Mouse (Mus musculus): ENCODE data around the gene Adipor1. TPM values are rescaled to one million over a fixed set of nuclear protein-coding genes. Genes with fewer than 3 reads are reported as not detected.

Gene Adipor1
- polyA plus RNA-seq, 1 experiment from 2014 or later: 94.4 TPM

DNA sequence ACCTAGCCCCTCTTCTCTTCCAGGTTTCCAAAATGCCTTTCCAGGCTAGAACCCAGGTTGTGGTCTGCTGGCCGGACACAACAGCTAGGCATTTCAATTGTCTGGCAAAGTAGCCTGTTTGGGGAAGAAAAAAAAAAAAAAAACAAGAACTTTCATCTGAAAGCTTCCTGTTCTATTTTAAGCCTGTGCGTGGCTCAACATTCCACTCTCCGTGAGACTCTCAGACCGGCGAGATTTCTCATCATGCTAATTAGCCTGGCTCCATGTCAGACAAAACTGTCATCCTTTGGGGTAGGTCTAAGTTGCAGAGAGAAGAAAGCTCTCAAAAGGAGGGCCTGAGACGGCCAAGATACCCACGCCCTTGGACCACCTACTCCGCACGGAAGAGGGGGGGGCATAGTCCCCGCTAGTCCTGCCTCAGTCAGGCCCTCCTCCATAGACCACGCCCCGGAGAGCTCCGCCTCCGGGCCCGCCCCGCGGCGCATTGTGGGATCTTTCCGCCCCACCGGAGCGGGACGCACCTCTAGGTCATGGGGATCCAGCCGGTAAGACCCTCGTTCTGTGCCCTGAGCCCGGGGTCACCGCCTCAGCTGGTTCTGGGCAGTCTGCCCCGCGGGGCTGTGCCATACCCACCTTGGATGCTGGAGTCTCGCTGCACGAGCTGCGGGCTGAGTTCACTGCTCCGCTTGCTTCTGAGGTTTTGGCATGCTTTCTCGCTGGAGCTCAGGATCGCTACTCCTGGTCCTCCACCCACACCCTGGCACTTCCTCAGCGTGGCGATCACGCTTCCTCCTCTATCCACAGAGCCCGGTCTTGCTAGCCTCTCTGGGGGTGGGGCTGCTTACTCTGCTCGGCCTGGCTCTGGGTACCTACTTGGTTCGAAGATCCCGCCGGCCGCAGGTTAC lies 9.4 kb upstream of the Adipor1 start, which contains the start of gene Cyb5r1:
Gene Cyb5r1 (plus strand): TSS at position 51 of the 905 bp plus-strand sequence.
- Histone ChIP-seq H3K9me3 (replicated peaks; ENCODE audit: low read length) (no peaks in the 10 kb centered on the region), H3K4me2 (ENCODE audit: low read length) (peak within 1 kb of the TSS; percentile 76), H3K9ac (ENCODE audit: low read depth, low read length) (peak within 1 kb of the TSS; percentile 59), H3K4me3 (replicated peaks; ENCODE audit: low read depth, low read length) (peak within 1 kb of the TSS; percentile 56), H3K4me1 (replicated peaks; ENCODE audit: insufficient read depth, low read length) (peaks cover 10% of the 10 kb centered on the region; the same call in 1 of the 2 replicates), H3K27ac (peak within 1 kb of the TSS; percentile 54), H3K36me3 (ENCODE audit: insufficient read depth, low read length) (0 out of 2 replicates have a peak, but pooled peaks cover 5% of the 10 kb centered on the region), H3K27me3 (ENCODE audit: insufficient read depth, low read length) (no peaks in the 10 kb centered on the region)
- ATAC-seq (replicated peaks; ENCODE audit: low FRiP score, low read depth): peak; percentile 94
- DNase-seq (ENCODE audit: low spot score): peak; percentile 89
- under 1% methylated on average over 43 of the region's 43 CpGs for WGBS
- TF ChIP-seq CTCF (IDR thresholded peaks at IDR 0.05; ENCODE audit: low read depth): no peak

DNA sequence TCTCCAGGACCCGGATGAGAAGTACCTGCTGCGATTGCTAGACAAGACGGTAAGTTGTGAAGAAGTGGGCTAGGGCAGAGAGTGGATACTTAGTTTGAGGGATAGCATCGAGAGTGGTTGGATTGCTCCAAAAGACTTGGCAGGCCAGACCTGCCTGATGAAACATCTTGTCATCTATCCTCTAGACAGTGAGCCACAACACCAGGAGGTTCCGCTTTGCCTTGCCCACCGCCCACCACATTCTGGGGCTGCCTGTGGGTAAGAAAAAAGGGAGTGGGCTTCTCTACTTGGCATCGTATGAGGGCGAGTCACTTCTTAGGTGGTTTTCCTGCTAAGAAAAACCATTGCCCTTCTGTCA lies 8.8 kb upstream of the Adipor1 start:
- WGBS: 19% methylated on average over 8 of the region's 8 CpGs
- H3K27me3 ChIP-seq (ENCODE audit: insufficient read depth, low read length): no peaks in the 10 kb centered on the region
- peak overlapping the region; percentile 54 for H3K27ac ChIP-seq

DNA sequence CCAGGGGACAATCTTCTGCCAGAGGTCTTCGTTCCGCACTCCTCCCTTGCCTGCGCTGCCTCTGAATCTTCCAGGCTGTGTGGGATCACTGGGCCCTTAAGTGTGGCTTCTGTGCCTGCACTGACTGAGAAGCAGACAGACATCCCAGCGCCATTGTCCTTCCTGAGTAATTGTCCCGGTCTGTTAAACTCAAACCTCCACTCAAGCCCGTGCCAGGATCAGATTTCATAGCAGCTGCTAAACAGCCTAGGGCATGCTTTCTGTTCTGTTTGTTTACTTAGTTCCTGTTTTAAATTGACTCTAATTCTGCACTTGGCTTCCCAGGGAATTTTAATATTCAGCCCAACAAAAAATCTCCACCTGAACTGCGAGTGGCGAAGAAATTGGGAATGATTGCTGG lies 7.1 kb upstream of the Adipor1 start:
- H3K36me3 ChIP-seq (ENCODE audit: insufficient read depth, low read length): 0 out of 2 replicates have a peak, but pooled peaks cover 8% of the 10 kb centered on the region
- DNase-seq (ENCODE audit: low spot score) (peak; percentile 75), ATAC-seq (replicated peaks; ENCODE audit: low FRiP score, low read depth) (peak; percentile 26; the same call in 1 of the 2 replicates)
- H3K4me2 ChIP-seq (ENCODE audit: low read length): peak overlapping the region; percentile 8; the same call in 1 of the 2 replicates
- H3K27me3 ChIP-seq (ENCODE audit: insufficient read depth, low read length): no peaks in the 10 kb centered on the region
- no peak for TF ChIP-seq CTCF (IDR thresholded peaks at IDR 0.05; ENCODE audit: low read depth)
- H3K27ac ChIP-seq: peak overlapping the region; percentile 72
- H3K4me1 ChIP-seq (replicated peaks; ENCODE audit: insufficient read depth, low read length): peaks cover 10% of the 10 kb centered on the region; the same call in 1 of the 2 replicates
- H3K4me3 ChIP-seq (replicated peaks; ENCODE audit: low read depth, low read length): no peak overlapping the region
- no peaks in the 10 kb centered on the region for H3K9me3 ChIP-seq (replicated peaks; ENCODE audit: low read length)
- no peak overlapping the region for H3K9ac ChIP-seq (ENCODE audit: low read depth, low read length)
- WGBS: 49% methylated on average over 8 of the region's 8 CpGs

More for the DNA sequence above, 8.8 kb upstream of the Adipor1 start:
- Histone ChIP-seq H3K4me3 (replicated peaks; ENCODE audit: low read depth, low read length) (peak overlapping the region; percentile 56), H3K9me3 (replicated peaks; ENCODE audit: low read length) (no peaks in the 10 kb centered on the region), H3K36me3 (ENCODE audit: insufficient read depth, low read length) (0 out of 2 replicates have a peak, but pooled peaks cover 8% of the 10 kb centered on the region), H3K4me2 (ENCODE audit: low read length) (peak overlapping the region; percentile 76), H3K9ac (ENCODE audit: low read depth, low read length) (peak overlapping the region; percentile 59), H3K4me1 (replicated peaks; ENCODE audit: insufficient read depth, low read length) (peaks cover 10% of the 10 kb centered on the region; the same call in 1 of the 2 replicates)
- no peak for ATAC-seq (replicated peaks; ENCODE audit: low FRiP score, low read depth)
- no peak for TF ChIP-seq CTCF (IDR thresholded peaks at IDR 0.05; ENCODE audit: low read depth)
- no peak for DNase-seq (ENCODE audit: low spot score)

DNA sequence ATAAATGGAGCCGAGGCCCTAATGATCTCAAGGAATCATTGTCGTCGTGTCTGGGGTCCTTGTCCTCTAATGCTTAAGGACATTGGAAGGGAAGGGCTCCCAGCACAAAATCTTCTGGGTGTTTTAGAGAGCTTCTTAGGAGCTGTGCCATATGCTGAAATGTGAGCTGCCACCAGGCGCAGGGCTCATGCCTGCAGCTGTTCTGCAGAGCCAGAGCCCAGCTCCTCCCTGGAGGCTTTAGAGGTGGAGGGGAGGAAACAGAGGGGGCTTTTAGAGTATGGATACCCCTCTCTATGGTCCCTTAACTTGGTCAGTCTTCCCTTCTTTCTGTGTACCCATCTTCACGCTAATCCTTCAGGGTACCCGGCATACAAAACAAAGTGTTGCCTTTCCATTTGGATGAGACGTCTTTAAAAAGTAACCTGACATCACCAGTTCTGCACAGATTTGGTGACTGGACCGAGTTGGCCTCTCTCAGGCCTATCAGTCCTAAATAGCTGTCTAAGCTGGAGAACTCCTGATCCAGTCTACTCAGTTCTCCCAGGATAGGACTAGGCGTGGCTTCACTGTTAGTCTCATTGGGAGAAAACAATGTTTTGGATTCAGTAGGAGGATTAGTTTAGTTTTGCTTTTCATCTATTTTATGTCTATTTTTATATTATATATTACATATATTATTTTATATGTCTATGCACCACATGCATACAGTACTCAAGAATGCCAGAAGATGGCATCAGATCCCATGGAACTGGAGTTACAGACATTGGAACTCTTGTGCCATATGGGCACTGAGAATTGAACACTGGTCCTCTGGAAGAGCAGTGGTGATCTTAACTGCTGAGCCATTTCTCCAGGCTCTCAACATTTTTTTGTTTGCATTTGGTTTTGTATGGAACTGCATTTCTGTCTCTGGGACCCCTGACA lies 3.2 kb upstream of the Adipor1 start:
- 0 out of 2 replicates have a peak, but pooled peaks have one; percentile 13 for TF ChIP-seq CTCF (IDR thresholded peaks at IDR 0.05; ENCODE audit: low read depth)
- Histone ChIP-seq H3K27me3 (ENCODE audit: insufficient read depth, low read length) (no peaks in the 10 kb centered on the region), H3K36me3 (ENCODE audit: insufficient read depth, low read length) (0 out of 2 replicates have a peak, but pooled peaks cover 8% of the 10 kb centered on the region), H3K9me3 (replicated peaks; ENCODE audit: low read length) (no peaks in the 10 kb centered on the region), H3K4me3 (replicated peaks; ENCODE audit: low read depth, low read length) (no peak overlapping the region), H3K27ac (no peak overlapping the region), H3K4me1 (replicated peaks; ENCODE audit: insufficient read depth, low read length) (peaks cover 25% of the 10 kb centered on the region), H3K4me2 (ENCODE audit: low read length) (no peak overlapping the region), H3K9ac (ENCODE audit: low read depth, low read length) (no peak overlapping the region)
- ATAC-seq (replicated peaks; ENCODE audit: low FRiP score, low read depth): no peak
- no peak for DNase-seq (ENCODE audit: low spot score)
- WGBS: 84% methylated on average over 9 of the region's 9 CpGs

DNA sequence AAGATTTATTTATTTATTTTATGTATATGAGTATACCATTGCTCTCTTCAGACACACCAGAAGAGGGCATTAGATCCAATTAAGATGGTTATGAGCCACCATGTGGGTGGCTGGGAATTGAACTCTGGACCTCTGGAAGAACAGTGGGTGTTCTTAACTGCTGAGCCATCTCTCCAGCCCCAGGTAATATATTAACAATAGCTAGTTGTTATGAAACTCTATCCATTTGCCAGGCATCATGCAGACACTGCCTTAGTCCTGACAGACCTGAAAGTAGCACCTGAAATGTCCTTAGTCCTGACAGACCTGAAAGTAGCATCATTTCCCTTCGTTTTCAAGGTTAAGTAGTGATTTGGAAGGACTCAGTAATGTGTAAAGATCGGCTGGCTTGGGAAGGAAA lies 1.1 kb upstream of the Adipor1 start:
- Histone ChIP-seq H3K4me2 (ENCODE audit: low read length) (no peak overlapping the region), H3K9me3 (replicated peaks; ENCODE audit: low read length) (no peaks in the 10 kb centered on the region)
- no peak for TF ChIP-seq CTCF (IDR thresholded peaks at IDR 0.05; ENCODE audit: low read depth)

More for the DNA sequence above, 1.1 kb upstream of the Adipor1 start:
- Histone ChIP-seq H3K4me1 (replicated peaks; ENCODE audit: insufficient read depth, low read length) (peaks cover 25% of the 10 kb centered on the region), H3K27ac (peak overlapping the region; percentile 96; the same call in 1 of the 2 replicates), H3K27me3 (ENCODE audit: insufficient read depth, low read length) (no peaks in the 10 kb centered on the region), H3K9ac (ENCODE audit: low read depth, low read length) (no peak overlapping the region), H3K4me3 (replicated peaks; ENCODE audit: low read depth, low read length) (no peak overlapping the region), H3K36me3 (ENCODE audit: insufficient read depth, low read length) (0 out of 2 replicates have a peak, but pooled peaks cover 8% of the 10 kb centered on the region)
- no peak for DNase-seq (ENCODE audit: low spot score)
- ATAC-seq (replicated peaks; ENCODE audit: low FRiP score, low read depth): no peak
- WGBS: 42% methylated on average over 2 of the region's 2 CpGs
